Mouse (Mus musculus) testis, adult 2 months (tissue): ENCODE results near the gene Foxa3. TPM values are rescaled to one million over a fixed set of nuclear protein-coding genes. Genes with fewer than 3 reads are reported as not detected.
"Not testable (repeated sequence)": the region's sequence is repeated elsewhere in the genome, so short reads cannot be mapped to it uniquely, and the experiment has no call there.

Source experiments
- H3K27ac ChIP-seq: fragments of 200-500 bp; 2 replicates; pipeline ENCODE4 v1.5.1; 2012; ENCODE audit warnings: low read depth, low read length; ENCODE audit not compliant: control insufficient read depth, insufficient read depth
- H3K27me3 ChIP-seq: fragments of 200-500 bp; 2 replicates; pipeline ENCODE4 v1.6.1; 2012; ENCODE audit warnings: mild to moderate bottlenecking, low read length, moderate library complexity; ENCODE audit not compliant: control insufficient read depth, insufficient read depth
- H3K36me3 ChIP-seq: fragments of 200-500 bp; 2 replicates; pipeline ENCODE4 v1.6.1; 2012; ENCODE audit warnings: mild to moderate bottlenecking, low read length; ENCODE audit not compliant: control insufficient read depth, insufficient read depth
- H3K4me1 ChIP-seq: fragments of 200-500 bp; 2 replicates; pipeline ENCODE4 v1.6.1; 2012; ENCODE audit warnings: low read length; ENCODE audit not compliant: control insufficient read depth, insufficient read depth
- H3K4me3 ChIP-seq: fragments of 200-500 bp; 2 replicates; pipeline ENCODE4 v1.5.1; 2012; ENCODE audit warnings: low read depth, mild to moderate bottlenecking, low read length, moderate library complexity, mixed read lengths; ENCODE audit not compliant: control insufficient read depth
- CTCF ChIP-seq: fragments of 200-500 bp; IDR thresholded peaks from 2 replicates; pipeline ENCODE4 v1.5.1; 2012; ENCODE audit warnings: low read depth, mild to moderate bottlenecking, inconsistent platforms, low read length, moderate library complexity; ENCODE audit not compliant: control insufficient read depth, insufficient read depth, insufficient replicate concordance
- POLR2A ChIP-seq: fragments of 200-500 bp; IDR thresholded peaks from 2 replicates; pipeline ENCODE4 v1.6.1; 2012; ENCODE audit warnings: low read depth, mild to moderate bottlenecking, inconsistent platforms, low read length, moderate library complexity; ENCODE audit not compliant: control insufficient read depth
- polyA plus RNA-seq: library from polyadenylated mRNA; depleted of rRNA; stranded (reverse); fragments of >200 nt; gene quantifications from 2 replicates; pipeline ENCODE4 v1.2.3, GENCODE M21; 2012; rRNA removed

Gene Foxa3
- polyA plus RNA-seq: 2.1 and 2.3 TPM in 2 replicates

- no peak within 1 kb of the TSS for H3K27ac ChIP-seq
- no peaks in the 10 kb centered on the region for H3K27me3 ChIP-seq
- TF ChIP-seq CTCF (no peak), POLR2A (no peak)
- peaks cover 22% of the 10 kb centered on the region for H3K4me1 ChIP-seq
- peak within 1 kb of the TSS; percentile 94 for H3K4me3 ChIP-seq
- H3K36me3 ChIP-seq: no peaks in the 10 kb centered on the region
Measured at GRCm38 (mm10) chr7:19023357-19023814, at the start of gene Foxa3. Foxa3 (minus strand) TSS chr7:19023538.

- H3K27ac ChIP-seq, H3K27me3 ChIP-seq, H3K36me3 ChIP-seq, H3K4me3 ChIP-seq: not testable (repeated sequence)
- H3K4me1 ChIP-seq: peaks cover 27% of the 10 kb centered on the region
Measured at GRCm38 (mm10) chr7:19071024-19071423, 47.7 kb upstream of the Foxa3 start.

DNA sequence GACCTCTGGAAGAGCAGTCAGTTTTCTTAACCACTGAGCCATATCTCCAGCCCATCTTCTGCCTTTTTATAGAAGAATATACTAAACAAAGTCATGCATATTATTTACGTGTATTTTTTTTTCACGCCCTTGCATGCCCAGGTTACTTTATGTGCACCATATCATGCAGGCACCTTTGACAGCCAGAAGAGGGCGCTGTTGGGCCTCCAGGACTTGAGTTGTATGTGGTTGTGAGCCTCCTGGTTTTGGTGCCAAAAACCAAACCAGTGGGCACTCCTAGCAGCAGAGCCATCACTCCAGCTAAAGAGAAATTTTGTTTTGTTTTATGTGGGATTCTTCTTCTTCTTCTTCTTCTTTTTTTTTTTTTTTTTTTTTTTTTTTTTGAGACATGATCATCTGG, 46.2 kb upstream of the Foxa3 start:
- peaks cover 29% of the 10 kb centered on the region for H3K4me1 ChIP-seq
- no peak overlapping the region for H3K4me3 ChIP-seq
- H3K27me3 ChIP-seq: no peaks in the 10 kb centered on the region
- no peak overlapping the region for H3K27ac ChIP-seq
- H3K36me3 ChIP-seq: no peaks in the 10 kb centered on the region
- no peak for TF ChIP-seq POLR2A
- TF ChIP-seq CTCF: peak; percentile 75; the same call in 1 of the 2 replicates

- TF ChIP-seq POLR2A (no peak), CTCF (0 out of 2 replicates have a peak, but pooled peaks have one; percentile 22)
- Histone ChIP-seq H3K4me3 (no peak overlapping the region), H3K27me3 (no peaks in the 10 kb centered on the region), H3K27ac (no peak overlapping the region), H3K36me3 (no peaks in the 10 kb centered on the region), H3K4me1 (peaks cover 28% of the 10 kb centered on the region)
Measured at GRCm38 (mm10) chr7:19068707-19069106, 45.4 kb upstream of the Foxa3 start.

- Histone ChIP-seq H3K36me3 (no peaks in the 10 kb centered on the region), H3K4me1 (peaks cover 21% of the 10 kb centered on the region), H3K27me3 (no peaks in the 10 kb centered on the region), H3K4me3 (no peak overlapping the region), H3K27ac (no peak overlapping the region)
- no peak for TF ChIP-seq POLR2A
- no peak for TF ChIP-seq CTCF
Measured at GRCm38 (mm10) chr7:19067935-19068334, 44.6 kb upstream of the Foxa3 start.

- Histone ChIP-seq H3K27me3 (no peaks in the 10 kb centered on the region), H3K4me1 (peaks cover 20% of the 10 kb centered on the region), H3K27ac (no peak overlapping the region), H3K4me3 (no peak overlapping the region), H3K36me3 (no peaks in the 10 kb centered on the region)
- TF ChIP-seq CTCF (no peak; the same call in 1 of the 2 replicates), POLR2A (no peak)
Measured at GRCm38 (mm10) chr7:19067063-19067462, 43.7 kb upstream of the Foxa3 start.

- Histone ChIP-seq H3K27ac (no peak overlapping the region), H3K4me3 (no peak overlapping the region; the same call in 1 of the 2 replicates), H3K36me3 (no peaks in the 10 kb centered on the region), H3K27me3 (no peaks in the 10 kb centered on the region), H3K4me1 (peaks cover 20% of the 10 kb centered on the region)
- TF ChIP-seq CTCF: no peak
- no peak; the same call in 1 of the 2 replicates for TF ChIP-seq POLR2A
Measured at GRCm38 (mm10) chr7:19065896-19066295, 42.6 kb upstream of the Foxa3 start.

- no peak for TF ChIP-seq CTCF
- no peak for TF ChIP-seq POLR2A
- Histone ChIP-seq H3K4me1 (peaks cover 13% of the 10 kb centered on the region), H3K36me3 (no peaks in the 10 kb centered on the region), H3K4me3 (no peak overlapping the region), H3K27ac (no peak overlapping the region), H3K27me3 (no peaks in the 10 kb centered on the region)
Measured at GRCm38 (mm10) chr7:19057405-19057804, 34.1 kb upstream of the Foxa3 start.
